Mouse (Mus musculus) myocyte (in vitro differentiated cells): ENCODE data around the gene Amigo3.

Experiments
- CEBPB ChIP-seq: IDR thresholded peaks from 2 replicates; pipeline ENCODE4 v1.6.1; 2011; ENCODE audit warnings: mild to moderate bottlenecking, moderate library complexity; ENCODE audit not compliant: poor library complexity, insufficient read depth, severe bottlenecking
- E2F4 ChIP-seq: IDR thresholded peaks from one replicate; pipeline ENCODE4 v1.6.1; 2011; ENCODE audit warnings: mild to moderate bottlenecking, control low read depth, moderate library complexity; ENCODE audit not compliant: insufficient read depth
- MAX ChIP-seq: IDR thresholded peaks from one replicate; pipeline ENCODE4 v1.6.1; 2011; ENCODE audit warnings: low read depth, mild to moderate bottlenecking, control low read depth
- MYOD1 ChIP-seq, 3 experiments: IDR thresholded peaks; one replicate each; pipeline ENCODE4 v1.6.1; 2011; ENCODE audit warnings: control low read depth in 2 of 3, low read depth in 2 of 3, mild to moderate bottlenecking in 2 of 3, moderate library complexity in 1 of 3; ENCODE audit not compliant: insufficient read length in 2 of 3, control insufficient read depth in 1 of 3
- MYOG ChIP-seq, 3 experiments: IDR thresholded peaks; one replicate each; pipeline ENCODE4 v1.6.1; 2011; ENCODE audit warnings: control low read depth in 2 of 3, low read depth in 2 of 3, mild to moderate bottlenecking in 2 of 3; ENCODE audit not compliant: insufficient read length in 2 of 3, control insufficient read depth in 1 of 3, insufficient read depth in 1 of 3
- POLR2A ChIP-seq: IDR thresholded peaks from one replicate; pipeline ENCODE4 v1.6.1; 2011; ENCODE audit warnings: low read depth, mild to moderate bottlenecking, control low read depth, moderate library complexity; ENCODE audit not compliant: insufficient read length
- POLR2AphosphoS2 ChIP-seq: IDR thresholded peaks from one replicate; pipeline ENCODE4 v1.6.1; 2011; ENCODE audit warnings: low read depth, control low read depth; ENCODE audit not compliant: insufficient read length
- REST ChIP-seq: IDR thresholded peaks from one replicate; pipeline ENCODE4 v1.6.1; 2011; ENCODE audit warnings: mild to moderate bottlenecking, control low read depth, moderate library complexity; ENCODE audit not compliant: insufficient read depth, insufficient read length
- SRF ChIP-seq: IDR thresholded peaks from one replicate; pipeline ENCODE4 v1.6.1; 2011; ENCODE audit warnings: low read depth; ENCODE audit not compliant: control insufficient read depth, insufficient read length
- TCF12 ChIP-seq: IDR thresholded peaks from one replicate; pipeline ENCODE4 v1.6.1; 2011; ENCODE audit warnings: mild to moderate bottlenecking, control low read depth; ENCODE audit not compliant: poor library complexity, insufficient read depth, severe bottlenecking
- TCF3 ChIP-seq: IDR thresholded peaks from one replicate; pipeline ENCODE4 v1.6.1; 2011; ENCODE audit warnings: low read depth, control low read depth; ENCODE audit not compliant: insufficient read length
- USF1 ChIP-seq: IDR thresholded peaks from one replicate; pipeline ENCODE4 v1.6.1; 2011; ENCODE audit warnings: low read depth, mild to moderate bottlenecking, control low read depth, moderate library complexity

- TF ChIP-seq POLR2A (peak; percentile 26), SRF (no peak), CEBPB (no peak), USF1 (no peak), MAX (no peak), E2F4 (no peak), REST (no peak), MYOD1 (IDR thresholded peaks at IDR 0.05; ENCODE audit: control insufficient read depth in 1 of 3, insufficient read length in 2 of 3, low read depth in 2 of 3) (no peak), MYOG (IDR thresholded peaks at IDR 0.05; ENCODE audit: control insufficient read depth in 1 of 3, insufficient read depth in 1 of 3, insufficient read length in 2 of 3, low read depth in 2 of 3) (no peak), TCF3 (no peak), TCF12 (no peak), POLR2AphosphoS2 (no peak)
These were observed 1.5 kb downstream of the Amigo3 start for GRCm38 (mm10) chr9:108054331-108055040.
